Mouse (Mus musculus) hematopoietic stem cell, adult 5-6 weeks (primary cell): ENCODE results near the gene Tmem116. TPM values are rescaled to one million over a fixed set of nuclear protein-coding genes. Genes with fewer than 3 reads are reported as not detected.

Experiments
- ATAC-seq, 2 experiments: fragments of 125-278 bp in 1 of 2; replicated peaks in 1 of 2; 2 replicates each; pipeline ENCODE4 v1.8.0; 2016 to 2017; ENCODE audit warnings: inconsistent platforms in 2 of 2, mild to moderate bottlenecking in 2 of 2, moderate number of reproducible peaks in 2 of 2, low read depth in 1 of 2, moderate TSS enrichment in 1 of 2; ENCODE audit not compliant: low FRiP score in 2 of 2, poor library complexity in 2 of 2, severe bottlenecking in 2 of 2, insufficient read depth in 1 of 2, low TSS enrichment in 1 of 2
- total RNA-seq: library from RNA; stranded (forward); fragments of 172-1452, 232-1000 nt; gene quantifications from 2 replicates; pipeline ENCODE4 v1.2.3, GENCODE M21; 2017

Tmem116 gene
- total RNA-seq, 1 experiment from 2014 or later = 0.79 TPM

- no peak for ATAC-seq
Measured at GRCm38 (mm10) chr5:121455510-121456265, 4.0 kb downstream of the Tmem116 start.

GRCm38 (mm10) chr5:121461339-121462170, 9.9 kb downstream of the Tmem116 start:
- ATAC-seq = no peak

GRCm38 (mm10) chr5:121462171-121462502, 10.4 kb downstream of the Tmem116 start:
- no peak for ATAC-seq

- ATAC-seq = no peak
Measured at GRCm38 (mm10) chr5:121462967-121463366, 11.3 kb downstream of the Tmem116 start.

- ATAC-seq = no peak
Measured at GRCm38 (mm10) chr5:121463601-121464250, 12.0 kb downstream of the Tmem116 start.

GRCm38 (mm10) chr5:121469566-121469965, 17.9 kb downstream of the Tmem116 start:
- no peak for ATAC-seq

- no peak for ATAC-seq
Measured at GRCm38 (mm10) chr5:121472411-121472810, 20.7 kb downstream of the Tmem116 start.

GRCm38 (mm10) chr5:121474610-121475009, 22.9 kb downstream of the Tmem116 start:
- ATAC-seq = no peak

GRCm38 (mm10) chr5:121476040-121476439, 24.3 kb downstream of the Tmem116 start:
- ATAC-seq = no peak

GRCm38 (mm10) chr5:121477680-121478079, 26.0 kb downstream of the Tmem116 start:
- peak; percentile 56 to 77; a peak in 2 of 4 replicates for ATAC-seq

- ATAC-seq = no peak
Measured at GRCm38 (mm10) chr5:121484801-121485200, 33.1 kb downstream of the Tmem116 start.

- ATAC-seq = no peak
Measured at GRCm38 (mm10) chr5:121493305-121493704, 41.6 kb downstream of the Tmem116 start.

GRCm38 (mm10) chr5:121500719-121501118, 49.0 kb downstream of the Tmem116 start:
- no peak for ATAC-seq

- peak; percentile 80 to 89 for ATAC-seq
Measured at GRCm38 (mm10) chr5:121501424-121501996, 49.8 kb downstream of the Tmem116 start.

- no peak for ATAC-seq
Measured at GRCm38 (mm10) chr5:121503231-121503630, 51.5 kb downstream of the Tmem116 start, which contains the start of gene Adam1b. TSS of gene Adam1b (minus strand) at chr5:121503435.

- no peak for ATAC-seq
Measured at GRCm38 (mm10) chr5:121506846-121507245, 55.2 kb downstream of the Tmem116 start.

GRCm38 (mm10) chr5:121510009-121510408, 58.3 kb downstream of the Tmem116 start:
- ATAC-seq = no peak

GRCm38 (mm10) chr5:121518983-121519382, 67.3 kb downstream of the Tmem116 start:
- ATAC-seq = no peak
